Mouse (Mus musculus): ENCODE results near the gene Gm11639. TPM values are rescaled to one million over a fixed set of nuclear protein-coding genes. Genes with fewer than 3 reads are reported as not detected.

The Gm11639 gene
- total and polyA plus RNA-seq, 2 experiments from 2014 or later: under 0.01 to 0.33 TPM

DNA sequence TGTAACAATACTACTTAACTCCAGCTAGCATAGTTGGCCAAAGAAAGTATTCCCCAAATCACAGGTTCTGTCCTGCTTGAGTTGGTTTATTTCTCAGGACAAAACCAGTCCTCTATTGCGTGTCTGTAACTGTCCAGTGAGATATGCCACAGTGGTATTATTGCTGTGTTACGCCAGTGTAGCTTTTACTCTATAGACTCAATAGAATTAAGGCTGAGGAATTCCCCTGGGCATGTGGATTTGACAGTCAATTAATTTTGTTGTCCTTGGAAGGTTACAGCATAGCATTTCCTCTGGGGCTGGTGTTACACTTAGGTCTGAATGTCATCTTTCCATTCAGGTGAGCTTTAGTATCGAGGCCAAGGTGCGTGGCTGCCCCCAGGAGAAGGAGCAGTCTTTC is 42.3 kb upstream of the Gm11639 start:
- Histone ChIP-seq H3K9me3 (ENCODE audit: low read length) (no peaks in the 10 kb centered on the region), H3K4me1 (ENCODE audit: insufficient read depth, low read length) (no peaks in the 10 kb centered on the region), H3K27me3 (ENCODE audit: insufficient read depth, low read length) (no peaks in the 10 kb centered on the region), H3K4me3 (ENCODE audit: low read depth, low read length) (no peak overlapping the region), H3K27ac (ENCODE audit: low read depth, low read length) (no peak overlapping the region), H3K9ac (replicated peaks; ENCODE audit: low read length, poor library complexity, severe bottlenecking) (no peak overlapping the region), H3K4me2 (ENCODE audit: low read depth, low read length, poor library complexity, severe bottlenecking) (no peak overlapping the region), H3K36me3 (ENCODE audit: insufficient read depth, low read length) (no peaks in the 10 kb centered on the region)
- no peak for ATAC-seq (ENCODE audit: low FRiP score)
- 82% methylated on average over 4 of the region's 4 CpGs for WGBS
- peak; percentile 19 for DNase-seq (ENCODE audit: low spot score)
- TF ChIP-seq CTCF (IDR thresholded peaks at IDR 0.05): no peak

DNA sequence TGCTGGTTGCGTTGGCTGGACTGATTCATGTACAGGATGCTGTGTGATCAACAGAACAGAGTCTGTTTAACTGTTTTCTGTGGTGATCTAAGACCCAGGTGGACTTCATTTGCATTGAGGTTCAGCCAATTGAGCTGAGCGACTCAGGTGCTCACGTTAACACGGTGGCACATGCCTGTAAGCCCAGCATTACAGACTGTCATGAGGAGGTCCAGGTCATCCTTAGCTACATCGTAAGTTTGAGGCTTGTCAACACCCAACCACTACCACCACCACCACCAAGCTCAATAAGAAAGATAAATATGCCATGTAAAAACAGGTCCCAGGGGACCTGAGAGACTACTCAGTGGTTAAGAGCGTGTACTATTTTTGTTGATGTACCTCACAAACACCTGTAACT is 40.1 kb upstream of the Gm11639 start:
- no peak for TF ChIP-seq CTCF (IDR thresholded peaks at IDR 0.05)
- WGBS: 97% methylated on average over 6 of the region's 6 CpGs
- DNase-seq (ENCODE audit: low spot score): no peak
- no peaks in the 10 kb centered on the region for H3K4me1 ChIP-seq (ENCODE audit: insufficient read depth, low read length)
- no peak for ATAC-seq (ENCODE audit: low FRiP score)
- no peaks in the 10 kb centered on the region for H3K9me3 ChIP-seq (ENCODE audit: low read length)
- H3K9ac ChIP-seq (replicated peaks; ENCODE audit: low read length, poor library complexity, severe bottlenecking): no peak overlapping the region
- no peaks in the 10 kb centered on the region for H3K36me3 ChIP-seq (ENCODE audit: insufficient read depth, low read length)
- H3K4me3 ChIP-seq (ENCODE audit: low read depth, low read length): no peak overlapping the region
- H3K4me2 ChIP-seq (ENCODE audit: low read depth, low read length, poor library complexity, severe bottlenecking): no peak overlapping the region
- H3K27me3 ChIP-seq (ENCODE audit: insufficient read depth, low read length): no peaks in the 10 kb centered on the region
- no peak overlapping the region for H3K27ac ChIP-seq (ENCODE audit: low read depth, low read length)

DNA sequence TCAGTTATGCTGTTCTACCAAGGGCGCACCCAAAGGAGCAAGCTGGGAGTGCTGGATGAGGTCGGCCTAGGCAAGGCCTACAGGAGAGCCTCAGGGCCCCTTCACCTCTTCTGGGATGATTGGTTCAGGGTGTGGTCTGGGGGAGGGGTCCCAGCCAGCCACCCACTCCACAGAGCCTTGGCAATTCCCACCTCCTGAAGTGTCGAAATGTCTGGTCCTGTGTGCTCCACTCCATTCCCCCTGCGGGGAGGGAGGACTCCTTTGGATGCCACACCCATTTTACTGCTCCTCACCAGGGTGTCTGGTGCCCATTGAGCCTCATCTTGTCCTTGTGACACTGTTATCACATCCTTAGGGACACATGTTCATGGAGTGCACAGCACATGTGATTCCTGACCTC is 39.3 kb upstream of the Gm11639 start:
- H3K27ac ChIP-seq (ENCODE audit: low read depth, low read length): no peak overlapping the region
- WGBS: 88% methylated on average over 4 of the region's 4 CpGs
- no peaks in the 10 kb centered on the region for H3K9me3 ChIP-seq (ENCODE audit: low read length)
- no peaks in the 10 kb centered on the region for H3K27me3 ChIP-seq (ENCODE audit: insufficient read depth, low read length)
- H3K9ac ChIP-seq (replicated peaks; ENCODE audit: low read length, poor library complexity, severe bottlenecking): no peak overlapping the region
- ATAC-seq (ENCODE audit: low FRiP score): no peak
- no peaks in the 10 kb centered on the region for H3K4me1 ChIP-seq (ENCODE audit: insufficient read depth, low read length)
- H3K4me2 ChIP-seq (ENCODE audit: low read depth, low read length, poor library complexity, severe bottlenecking): no peak overlapping the region
- H3K36me3 ChIP-seq (ENCODE audit: insufficient read depth, low read length): no peaks in the 10 kb centered on the region
- TF ChIP-seq CTCF (IDR thresholded peaks at IDR 0.05): no peak
- no peak overlapping the region for H3K4me3 ChIP-seq (ENCODE audit: low read depth, low read length)
- DNase-seq (ENCODE audit: low spot score): no peak

DNA sequence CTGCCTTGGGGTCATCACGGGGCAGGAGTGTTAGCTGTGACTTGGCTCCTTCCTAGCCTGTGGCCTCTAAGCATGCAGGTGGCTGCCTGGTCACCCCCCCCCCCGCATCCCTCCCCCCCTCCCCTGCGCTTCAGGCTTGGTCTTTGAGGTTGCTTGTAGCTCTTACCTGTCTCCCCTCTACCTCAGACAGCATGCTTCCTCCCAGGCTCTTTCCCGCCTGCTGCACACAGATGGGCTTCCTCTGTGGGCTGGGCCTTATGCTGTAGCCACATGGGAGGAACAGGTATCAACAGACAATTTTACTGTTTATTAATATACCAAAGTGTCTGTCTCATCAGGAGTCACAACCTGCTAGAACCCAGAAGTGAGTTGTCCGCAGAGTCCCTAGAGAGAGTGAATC is 38.9 kb upstream of the Gm11639 start:
- 89% methylated on average over 5 of the region's 5 CpGs for WGBS
- TF ChIP-seq CTCF (IDR thresholded peaks at IDR 0.05): no peak
- no peaks in the 10 kb centered on the region for H3K4me1 ChIP-seq (ENCODE audit: insufficient read depth, low read length)
- no peak overlapping the region for H3K9ac ChIP-seq (replicated peaks; ENCODE audit: low read length, poor library complexity, severe bottlenecking)
- no peaks in the 10 kb centered on the region for H3K9me3 ChIP-seq (ENCODE audit: low read length)
- no peaks in the 10 kb centered on the region for H3K27me3 ChIP-seq (ENCODE audit: insufficient read depth, low read length)
- DNase-seq (ENCODE audit: low spot score) (no peak), ATAC-seq (ENCODE audit: low FRiP score) (no peak)
- no peaks in the 10 kb centered on the region for H3K36me3 ChIP-seq (ENCODE audit: insufficient read depth, low read length)
- no peak overlapping the region for H3K27ac ChIP-seq (ENCODE audit: low read depth, low read length)
- no peak overlapping the region for H3K4me3 ChIP-seq (ENCODE audit: low read depth, low read length)
- H3K4me2 ChIP-seq (ENCODE audit: low read depth, low read length, poor library complexity, severe bottlenecking): no peak overlapping the region

DNA sequence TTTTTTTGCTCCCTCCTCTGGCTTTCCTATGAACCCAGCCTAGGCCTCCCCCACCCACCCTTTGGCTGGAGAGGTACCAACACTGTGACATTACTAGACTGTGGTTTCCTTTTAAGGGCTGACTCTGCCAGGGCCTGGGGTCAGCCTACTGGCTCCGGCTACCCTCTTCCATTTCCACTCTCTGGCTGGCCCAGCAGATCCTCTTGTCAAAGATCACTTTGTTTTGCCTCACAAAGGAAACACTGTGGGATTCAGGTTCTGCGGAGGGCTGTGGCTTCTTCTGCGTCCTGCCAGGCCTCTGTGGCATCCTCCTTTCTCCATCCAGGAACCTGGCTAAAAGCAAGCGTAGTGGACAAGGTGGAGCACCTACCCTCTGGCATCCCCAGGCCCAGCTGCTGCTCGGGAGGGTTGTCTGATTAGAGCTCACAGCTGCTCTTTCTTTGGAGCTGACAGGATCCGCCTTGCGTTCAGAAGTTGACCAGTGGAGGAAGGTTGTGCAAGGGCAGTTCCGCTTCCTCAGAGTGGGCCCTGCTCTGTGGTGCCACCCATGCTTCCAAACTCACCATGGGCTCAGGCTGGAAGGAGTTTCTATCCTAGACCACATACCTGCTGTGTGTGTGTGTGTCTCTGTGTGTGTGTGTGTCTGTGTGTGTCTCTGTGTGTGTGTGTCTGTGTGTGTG is 38.2 kb upstream of the Gm11639 start:
- ATAC-seq (ENCODE audit: low FRiP score) (no peak), DNase-seq (ENCODE audit: low spot score) (no peak)
- 70% methylated on average over 8 of the region's 8 CpGs for WGBS
- Histone ChIP-seq H3K4me1 (ENCODE audit: insufficient read depth, low read length) (no peaks in the 10 kb centered on the region), H3K36me3 (ENCODE audit: insufficient read depth, low read length) (no peaks in the 10 kb centered on the region), H3K27me3 (ENCODE audit: insufficient read depth, low read length) (no peaks in the 10 kb centered on the region), H3K9ac (replicated peaks; ENCODE audit: low read length, poor library complexity, severe bottlenecking) (no peak overlapping the region), H3K27ac (ENCODE audit: low read depth, low read length) (no peak overlapping the region), H3K4me2 (ENCODE audit: low read depth, low read length, poor library complexity, severe bottlenecking) (no peak overlapping the region), H3K4me3 (ENCODE audit: low read depth, low read length) (no peak overlapping the region), H3K9me3 (ENCODE audit: low read length) (no peaks in the 10 kb centered on the region)
- TF ChIP-seq CTCF (IDR thresholded peaks at IDR 0.05): no peak

DNA sequence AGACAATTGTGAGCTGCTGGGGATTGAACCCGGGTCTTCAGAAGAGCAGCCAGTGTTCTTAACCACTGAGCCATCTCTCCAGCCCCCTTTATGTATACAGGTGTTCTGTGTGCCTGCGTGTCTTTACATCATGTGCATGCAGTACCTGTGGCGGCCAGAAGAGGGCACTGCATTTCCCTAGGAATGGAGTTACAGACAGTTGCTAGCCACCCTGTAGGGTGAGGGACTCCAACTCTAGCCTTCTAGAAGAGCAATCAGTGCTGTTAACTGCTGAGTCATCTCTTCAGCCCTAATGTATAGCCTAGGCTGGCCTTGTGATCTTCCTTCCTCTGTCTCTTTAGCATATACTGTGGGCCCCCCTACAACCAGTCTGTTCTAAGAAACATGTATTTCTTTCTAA is 36.9 kb upstream of the Gm11639 start:
- H3K27me3 ChIP-seq (ENCODE audit: insufficient read depth, low read length): no peaks in the 10 kb centered on the region
- no peaks in the 10 kb centered on the region for H3K4me1 ChIP-seq (ENCODE audit: insufficient read depth, low read length)
- no peaks in the 10 kb centered on the region for H3K36me3 ChIP-seq (ENCODE audit: insufficient read depth, low read length)
- no peak for DNase-seq (ENCODE audit: low spot score)
- ATAC-seq (ENCODE audit: low FRiP score): no peak
- WGBS: 57% methylated on average over 3 of the region's 3 CpGs
- no peak overlapping the region for H3K4me3 ChIP-seq (ENCODE audit: low read depth, low read length)
- no peak overlapping the region for H3K27ac ChIP-seq (ENCODE audit: low read depth, low read length)
- H3K4me2 ChIP-seq (ENCODE audit: low read depth, low read length, poor library complexity, severe bottlenecking): no peak overlapping the region
- H3K9ac ChIP-seq (replicated peaks; ENCODE audit: low read length, poor library complexity, severe bottlenecking): no peak overlapping the region
- H3K9me3 ChIP-seq (ENCODE audit: low read length): no peaks in the 10 kb centered on the region
- peak; percentile 63 for TF ChIP-seq CTCF (IDR thresholded peaks at IDR 0.05)
